Mouse (Mus musculus) midbrain, embryonic 15.5 days (tissue): ENCODE results near the gene Pou6f2. TPM values are rescaled to one million over a fixed set of nuclear protein-coding genes. Genes with fewer than 3 reads are reported as not detected.

Experiments
- ATAC-seq: fragments of 200-750 bp; cut with Nextera tagmentation; replicated peaks from 2 replicates; pipeline ENCODE4 v1.8.0; 2017; ENCODE audit warnings: moderate TSS enrichment
- H3K27ac ChIP-seq: fragments of 300-500 bp; sonication (generic); 2 replicates; pipeline ENCODE4 v1.5.1; 2015; ENCODE audit warnings: mild to moderate bottlenecking, inconsistent platforms
- H3K27me3 ChIP-seq: fragments of 300-500 bp; sonication (generic); replicated peaks from 2 replicates; pipeline ENCODE4 v1.6.1; 2015; ENCODE audit warnings: inconsistent platforms
- H3K36me3 ChIP-seq: fragments of 300-500 bp; sonication (generic); replicated peaks from 2 replicates; pipeline ENCODE4 v1.6.1; 2015; ENCODE audit warnings: inconsistent platforms
- H3K4me1 ChIP-seq: fragments of 300-500 bp; sonication (generic); 2 replicates; pipeline ENCODE4 v1.6.1; 2015; ENCODE audit warnings: inconsistent platforms
- H3K4me2 ChIP-seq: fragments of 300-500 bp; sonication (generic); 2 replicates; pipeline ENCODE4 v1.6.1; 2015; ENCODE audit warnings: inconsistent platforms, mild to moderate bottlenecking, moderate library complexity
- H3K4me3 ChIP-seq: fragments of 300-500 bp; sonication (generic); 2 replicates; pipeline ENCODE4 v1.5.1; 2015; ENCODE audit warnings: mild to moderate bottlenecking, inconsistent platforms
- H3K9ac ChIP-seq: fragments of 300-500 bp; sonication (generic); 2 replicates; pipeline ENCODE4 v1.6.1; 2015; ENCODE audit warnings: mild to moderate bottlenecking, inconsistent platforms
- H3K9me3 ChIP-seq: fragments of 300-500 bp; sonication (generic); 2 replicates; pipeline ENCODE4 v1.6.1; 2016; ENCODE audit warnings: inconsistent platforms
- WGBS: fragments of 180-500 bp; shearing (Covaris S2); methylation state at CpG from one replicate; pipeline ENCODE4 v1.1.7; 2015; ENCODE audit warnings: mixed read lengths; 5-methylcytosine and 5-hydroxymethylcytosine counted together
- polyA plus RNA-seq: library from polyadenylated mRNA; unstranded; fragments of >200 nt; fragmentation: Nextera tagmentation; extraction: Ambion mirVana; gene quantifications from 2 replicates; pipeline ENCODE4 v1.2.1, GENCODE M21; 2015

The Pou6f2 gene
- 22.6 and 23.8 TPM in 2 replicates for polyA plus RNA-seq

DNA sequence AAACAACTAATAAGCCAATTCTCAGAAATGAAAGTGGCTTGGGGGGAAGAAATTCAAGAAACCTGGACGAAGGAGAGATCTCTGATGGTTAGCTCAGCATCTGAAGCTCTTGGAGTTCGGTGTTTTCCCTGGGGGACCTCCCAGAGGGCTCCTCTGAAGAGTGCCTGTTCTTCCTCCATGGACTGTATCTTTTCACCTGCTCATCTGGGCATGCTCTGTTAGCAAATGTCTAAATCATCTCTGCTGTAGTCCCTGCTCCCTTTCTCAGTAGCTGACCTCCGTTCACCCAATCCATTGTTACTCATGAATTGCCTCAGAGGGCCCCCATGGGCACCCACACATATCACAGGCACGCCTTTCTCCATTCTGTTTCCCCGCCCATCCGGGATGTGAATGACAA, at the start of gene Pou6f2:
Gene Pou6f2, minus strand, starts transcription at position 101 of the 400 bp plus-strand sequence.
- Histone ChIP-seq H3K9me3 (no peaks in the 10 kb centered on the region), H3K27me3 (no peaks in the 10 kb centered on the region), H3K27ac (no peak within 1 kb of the TSS), H3K4me1 (no peaks in the 10 kb centered on the region), H3K4me2 (no peak within 1 kb of the TSS), H3K9ac (no peak within 1 kb of the TSS), H3K4me3 (no peak within 1 kb of the TSS), H3K36me3 (no peaks in the 10 kb centered on the region)
- ATAC-seq = no peak
- 83% methylated on average over 6 of the region's 6 CpGs for WGBS

GRCm38 (mm10) chr13:18439858-18440257, 42.4 kb upstream of the Pou6f2 start:
- Histone ChIP-seq H3K4me1 (no peaks in the 10 kb centered on the region), H3K36me3 (no peaks in the 10 kb centered on the region), H3K9ac (no peak overlapping the region), H3K9me3 (no peaks in the 10 kb centered on the region), H3K4me3 (no peak overlapping the region), H3K27ac (no peak overlapping the region), H3K27me3 (no peaks in the 10 kb centered on the region), H3K4me2 (no peak overlapping the region)
- 75% methylated on average over 3 of the region's 3 CpGs for WGBS
- no peak for ATAC-seq

DNA sequence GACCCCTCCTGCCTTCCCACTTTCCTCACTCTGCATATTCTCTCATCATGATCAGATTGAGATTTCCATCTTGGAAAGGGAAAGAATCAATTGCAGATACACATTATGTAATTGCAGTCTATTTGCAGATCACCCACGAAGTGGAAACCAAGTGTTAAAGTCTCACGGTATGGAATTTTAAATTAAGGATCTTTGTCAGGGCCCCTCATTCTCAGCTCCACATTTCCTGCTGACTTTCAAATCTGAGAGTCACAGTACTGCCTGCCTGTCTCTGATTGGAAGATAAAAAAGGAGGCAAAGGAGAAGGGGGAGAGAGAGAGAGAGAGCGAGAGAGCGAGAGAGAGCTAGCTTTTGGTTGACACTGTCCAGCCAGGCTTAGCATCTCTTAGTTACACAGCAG, 9.8 kb downstream of the Pou6f2 start:
- ATAC-seq = no peak
- no peak overlapping the region for H3K4me3 ChIP-seq
- H3K9ac ChIP-seq = no peak overlapping the region
- H3K27ac ChIP-seq = no peak overlapping the region
- H3K9me3 ChIP-seq = no peaks in the 10 kb centered on the region
- no peaks in the 10 kb centered on the region for H3K36me3 ChIP-seq
- no peak overlapping the region for H3K4me2 ChIP-seq
- no peaks in the 10 kb centered on the region for H3K27me3 ChIP-seq
- 82% methylated on average over 4 of the region's 4 CpGs for WGBS
- no peaks in the 10 kb centered on the region for H3K4me1 ChIP-seq

- H3K9me3 ChIP-seq = no peaks in the 10 kb centered on the region
- H3K9ac ChIP-seq = no peak overlapping the region
- H3K27ac ChIP-seq = no peak overlapping the region
- H3K36me3 ChIP-seq = no peaks in the 10 kb centered on the region
- no peaks in the 10 kb centered on the region for H3K27me3 ChIP-seq
- ATAC-seq = no peak
- H3K4me1 ChIP-seq = no peaks in the 10 kb centered on the region
- H3K4me3 ChIP-seq = no peak overlapping the region
- H3K4me2 ChIP-seq = no peak overlapping the region
- WGBS = 36% methylated on average over 2 of the region's 2 CpGs
Measured at GRCm38 (mm10) chr13:18363373-18363772, 34.1 kb downstream of the Pou6f2 start.

- H3K27ac ChIP-seq = no peak overlapping the region
- ATAC-seq = no peak
- no peaks in the 10 kb centered on the region for H3K4me1 ChIP-seq
- H3K36me3 ChIP-seq = no peaks in the 10 kb centered on the region
- H3K9ac ChIP-seq = no peak overlapping the region
- no peak overlapping the region for H3K4me3 ChIP-seq
- H3K27me3 ChIP-seq = no peaks in the 10 kb centered on the region
- 74% methylated on average over 4 of the region's 4 CpGs for WGBS
- H3K4me2 ChIP-seq = no peak overlapping the region
- no peaks in the 10 kb centered on the region for H3K9me3 ChIP-seq
Measured at GRCm38 (mm10) chr13:18344580-18345333, 52.7 kb downstream of the Pou6f2 start.

DNA sequence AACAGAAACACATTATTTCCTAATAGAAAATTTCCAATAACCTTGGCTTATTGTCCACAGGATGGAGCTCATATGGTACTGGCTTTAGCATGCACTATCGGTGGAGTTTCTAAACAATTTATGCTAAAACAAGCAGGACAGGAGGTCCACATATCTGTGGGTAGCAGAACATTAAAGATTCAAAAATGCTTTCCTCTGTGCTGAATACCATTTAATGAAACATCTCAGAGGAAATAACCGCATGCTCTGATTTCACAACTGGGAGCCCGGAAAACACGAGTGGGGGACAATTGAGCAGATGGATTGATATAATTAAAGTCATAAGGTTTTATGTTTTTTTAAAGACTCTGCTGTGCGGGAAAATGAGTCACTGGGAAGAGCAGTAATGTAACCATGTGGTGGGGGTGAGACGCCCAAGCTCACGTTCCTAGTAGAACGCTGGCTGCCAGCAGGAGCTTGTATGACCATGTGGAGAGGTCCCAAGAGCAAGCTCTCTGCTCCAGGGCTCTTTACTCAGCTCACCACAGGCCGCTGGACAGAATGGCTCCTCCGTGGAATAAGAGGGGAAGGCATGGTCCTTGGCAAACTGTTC, 58.5 kb downstream of the Pou6f2 start:
- ATAC-seq = no peak

GRCm38 (mm10) chr13:18338022-18338421, 59.5 kb downstream of the Pou6f2 start:
- no peak for ATAC-seq
- Histone ChIP-seq H3K9ac (no peak overlapping the region), H3K9me3 (no peaks in the 10 kb centered on the region), H3K4me2 (no peak overlapping the region), H3K27ac (no peak overlapping the region), H3K36me3 (no peaks in the 10 kb centered on the region), H3K27me3 (no peaks in the 10 kb centered on the region), H3K4me3 (no peak overlapping the region), H3K4me1 (no peaks in the 10 kb centered on the region)
- 64% methylated on average over 2 of the region's 2 CpGs for WGBS

More for the DNA sequence above, 58.5 kb downstream of the Pou6f2 start:
- no peaks in the 10 kb centered on the region for H3K4me1 ChIP-seq
- no peaks in the 10 kb centered on the region for H3K36me3 ChIP-seq
- WGBS = 72% methylated on average over 10 of the region's 10 CpGs
- no peak overlapping the region for H3K9ac ChIP-seq
- H3K4me3 ChIP-seq = no peak overlapping the region
- no peaks in the 10 kb centered on the region for H3K9me3 ChIP-seq
- H3K27me3 ChIP-seq = no peaks in the 10 kb centered on the region
- H3K27ac ChIP-seq = no peak overlapping the region
- no peak overlapping the region for H3K4me2 ChIP-seq

DNA sequence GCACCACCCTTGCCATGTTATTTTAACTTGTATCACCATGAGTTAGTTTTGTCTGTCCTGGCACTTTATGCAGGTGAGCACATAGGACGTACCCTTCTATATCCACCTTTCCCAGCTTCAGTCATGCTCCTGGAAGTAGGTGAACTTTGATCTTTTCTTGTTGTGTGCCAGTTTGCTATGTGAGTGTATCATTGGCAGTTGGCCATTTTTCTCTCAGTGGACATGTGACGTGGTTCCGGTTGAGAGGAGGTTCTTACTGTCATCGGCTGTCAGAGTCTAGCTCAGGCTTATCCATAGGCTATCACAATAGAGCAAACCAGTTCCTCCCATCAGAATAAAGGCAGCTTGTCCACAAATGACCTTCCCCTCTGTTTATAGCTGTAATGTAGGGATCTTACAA, 63.5 kb downstream of the Pou6f2 start:
- Histone ChIP-seq H3K4me2 (no peak overlapping the region), H3K27me3 (no peaks in the 10 kb centered on the region), H3K9ac (no peak overlapping the region), H3K4me1 (no peaks in the 10 kb centered on the region), H3K36me3 (no peaks in the 10 kb centered on the region), H3K9me3 (no peaks in the 10 kb centered on the region), H3K4me3 (no peak overlapping the region), H3K27ac (no peak overlapping the region)
- no peak for ATAC-seq
- 84% methylated on average over 4 of the region's 4 CpGs for WGBS

DNA sequence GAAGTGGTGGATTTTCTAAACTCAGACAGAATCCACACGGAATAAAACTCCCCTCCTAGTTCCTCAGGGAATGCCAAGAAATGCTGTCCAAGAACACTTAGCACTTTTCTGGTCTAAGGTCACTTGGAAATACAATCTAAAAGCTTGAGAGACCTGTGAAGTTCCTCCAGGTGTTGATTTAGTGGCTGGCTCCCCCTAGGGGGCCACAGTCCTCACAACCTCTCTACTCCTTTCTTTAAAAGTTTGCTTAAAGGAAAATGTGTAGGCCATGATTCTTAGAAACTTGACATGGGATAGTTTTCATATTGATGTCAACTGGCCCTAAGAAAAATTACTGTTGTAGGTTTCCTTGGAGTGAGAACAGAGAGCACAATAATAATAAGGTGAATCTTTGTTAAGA, 64.9 kb downstream of the Pou6f2 start:
- Histone ChIP-seq H3K4me1 (no peaks in the 10 kb centered on the region), H3K36me3 (no peaks in the 10 kb centered on the region), H3K9ac (no peak overlapping the region), H3K27me3 (no peaks in the 10 kb centered on the region), H3K27ac (no peak overlapping the region), H3K4me3 (no peak overlapping the region), H3K4me2 (no peak overlapping the region), H3K9me3 (no peaks in the 10 kb centered on the region)
- ATAC-seq = no peak
- 50% methylated on average over 1 of the region's 1 CpGs for WGBS

GRCm38 (mm10) chr13:18323980-18324678, 73.4 kb downstream of the Pou6f2 start:
- Histone ChIP-seq H3K27me3 (no peaks in the 10 kb centered on the region), H3K9me3 (no peaks in the 10 kb centered on the region), H3K4me1 (peaks cover 11% of the 10 kb centered on the region), H3K36me3 (no peaks in the 10 kb centered on the region), H3K4me3 (no peak overlapping the region), H3K4me2 (no peak overlapping the region), H3K9ac (no peak overlapping the region), H3K27ac (peak overlapping the region; percentile 68)
- peak; percentile 72 for ATAC-seq
- WGBS = 26% methylated on average over 6 of the region's 6 CpGs

- no peak overlapping the region for H3K9ac ChIP-seq
- peaks cover 11% of the 10 kb centered on the region for H3K4me1 ChIP-seq
- no peaks in the 10 kb centered on the region for H3K36me3 ChIP-seq
- 41% methylated on average over 8 of the region's 8 CpGs for WGBS
- ATAC-seq = peak; percentile 84
- no peaks in the 10 kb centered on the region for H3K27me3 ChIP-seq
- H3K9me3 ChIP-seq = no peaks in the 10 kb centered on the region
- peak overlapping the region; percentile 68 for H3K27ac ChIP-seq
- H3K4me3 ChIP-seq = no peak overlapping the region
- H3K4me2 ChIP-seq = peak overlapping the region; percentile 12; the same call in 1 of the 2 replicates
Measured at GRCm38 (mm10) chr13:18323407-18323806, 74.1 kb downstream of the Pou6f2 start.

GRCm38 (mm10) chr13:18312613-18313012, 84.9 kb downstream of the Pou6f2 start:
- H3K4me2 ChIP-seq = no peak overlapping the region
- H3K9ac ChIP-seq = no peak overlapping the region
- no peak overlapping the region for H3K27ac ChIP-seq
- H3K4me1 ChIP-seq = peaks cover 9% of the 10 kb centered on the region
- no peaks in the 10 kb centered on the region for H3K9me3 ChIP-seq
- H3K27me3 ChIP-seq = no peaks in the 10 kb centered on the region
- H3K4me3 ChIP-seq = no peak overlapping the region
- no peaks in the 10 kb centered on the region for H3K36me3 ChIP-seq
- WGBS = 39% methylated on average over 8 of the region's 8 CpGs
- no peak for ATAC-seq
